Mouse (Mus musculus) G1E (cell line): ENCODE data around the gene Lrig3.

Source experiments
- CTCF ChIP-seq: IDR thresholded peaks from 2 replicates; pipeline ENCODE4 v1.5.1; 2012; ENCODE audit warnings: low read depth, low read length, inconsistent platforms, mixed read lengths
- TAL1 ChIP-seq: conservative IDR thresholded peaks from 2 replicates; pipeline ENCODE4 v1.6.1; 2012; ENCODE audit warnings: low read depth, low read length, inconsistent platforms, mixed read lengths

DNA sequence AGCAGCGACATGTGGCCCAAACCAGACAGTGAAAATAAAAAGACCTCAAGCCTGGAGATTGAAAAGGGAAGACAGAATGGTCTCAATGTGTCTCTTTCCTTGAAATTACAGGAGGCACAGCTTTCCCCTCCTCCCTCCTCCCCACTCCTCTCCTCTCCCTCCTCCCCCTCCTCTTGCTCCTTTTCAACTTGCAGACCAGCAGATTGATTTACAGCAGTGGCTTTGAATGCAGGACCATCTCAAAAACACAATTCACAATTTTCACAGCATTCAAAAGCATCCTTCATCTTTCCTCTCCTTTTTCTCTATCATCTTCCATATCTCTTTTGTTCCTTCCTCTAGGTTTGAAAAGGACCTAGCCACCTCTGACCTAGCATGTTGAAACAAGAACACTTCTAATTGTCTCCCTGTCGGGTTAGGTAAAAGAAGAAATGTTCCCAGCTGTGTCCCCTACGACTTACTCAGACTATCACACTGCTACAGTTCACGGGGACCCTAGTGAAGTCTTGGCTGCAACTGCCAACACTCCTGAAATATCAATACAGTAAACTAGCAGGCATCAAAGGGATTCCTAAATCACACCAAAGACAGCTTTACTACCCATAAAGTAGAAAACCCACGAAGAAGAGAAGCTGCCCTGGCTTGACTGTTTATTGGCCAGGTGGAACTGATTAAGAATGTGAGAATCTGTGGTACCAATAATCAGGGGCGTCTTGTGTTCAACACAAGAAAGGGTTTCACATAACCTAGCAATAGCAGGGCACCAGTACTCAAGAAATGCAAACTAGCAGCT, 44.1 kb upstream of the Lrig3 start:
- TF ChIP-seq CTCF (no peak), TAL1 (no peak)
